Mouse (Mus musculus): ENCODE measurements at regions not wholly inside any gene's neighbourhood (a gene's known extent, or its start where the extent isn't known, plus 50 kb on each side); places are given as distances from the start of the nearest gene placed in this dataset.

GRCm38 (mm10) chr11:7852612-7853011, 638.9 kb upstream of the Igfbp3 start:
- Histone ChIP-seq H3K4me2 (replicated peaks; ENCODE audit: low read depth, low read length) (no peak overlapping the region), H3K9me3 (ENCODE audit: control insufficient read depth, low read length) (no peaks in the 10 kb centered on the region), H3K27ac (ENCODE audit: low read depth, low read length) (no peak overlapping the region), H3K4me3 (ENCODE audit: low read depth, low read length) (no peak overlapping the region), H3K4me1 (replicated peaks; ENCODE audit: control insufficient read depth, insufficient read depth, low read length) (no peaks in the 10 kb centered on the region), H3K36me3 (ENCODE audit: control insufficient read depth, insufficient read depth, low read length) (no peaks in the 10 kb centered on the region), H3K27me3 (ENCODE audit: control insufficient read depth, insufficient read depth, low read length) (no peaks in the 10 kb centered on the region), H3K9ac (ENCODE audit: low read depth, low read length) (no peak overlapping the region)
- no peak for ATAC-seq (ENCODE audit: low FRiP score)
- 59% methylated on average over 2 of the region's 2 CpGs for WGBS
- DNase-seq (ENCODE audit: low spot score): no peak

- Histone ChIP-seq H3K27ac (ENCODE audit: low read depth, low read length) (no peak overlapping the region), H3K9me3 (ENCODE audit: control insufficient read depth, low read length) (no peaks in the 10 kb centered on the region), H3K36me3 (ENCODE audit: control insufficient read depth, insufficient read depth, low read length) (no peaks in the 10 kb centered on the region), H3K4me3 (ENCODE audit: low read depth, low read length) (no peak overlapping the region), H3K9ac (ENCODE audit: low read depth, low read length) (no peak overlapping the region), H3K4me2 (replicated peaks; ENCODE audit: low read depth, low read length) (no peak overlapping the region), H3K27me3 (ENCODE audit: control insufficient read depth, insufficient read depth, low read length) (no peaks in the 10 kb centered on the region), H3K4me1 (replicated peaks; ENCODE audit: control insufficient read depth, insufficient read depth, low read length) (no peaks in the 10 kb centered on the region)
- DNase-seq (ENCODE audit: low spot score): no peak
- no peak for ATAC-seq (ENCODE audit: low FRiP score)
- 63% methylated on average over 8 of the region's 8 CpGs for WGBS
Measured at GRCm38 (mm10) chr11:7838311-7839237, 624.9 kb upstream of the Igfbp3 start.

- Histone ChIP-seq H3K4me2 (replicated peaks; ENCODE audit: low read depth, low read length) (no peak overlapping the region), H3K9me3 (ENCODE audit: control insufficient read depth, low read length) (no peaks in the 10 kb centered on the region), H3K27me3 (ENCODE audit: control insufficient read depth, insufficient read depth, low read length) (no peaks in the 10 kb centered on the region), H3K9ac (ENCODE audit: low read depth, low read length) (no peak overlapping the region), H3K4me1 (replicated peaks; ENCODE audit: control insufficient read depth, insufficient read depth, low read length) (no peaks in the 10 kb centered on the region), H3K36me3 (ENCODE audit: control insufficient read depth, insufficient read depth, low read length) (no peaks in the 10 kb centered on the region), H3K4me3 (ENCODE audit: low read depth, low read length) (no peak overlapping the region), H3K27ac (ENCODE audit: low read depth, low read length) (no peak overlapping the region)
- DNase-seq (ENCODE audit: low spot score) (no peak), ATAC-seq (ENCODE audit: low FRiP score) (no peak)
- WGBS: 73% methylated on average over 5 of the region's 5 CpGs
Measured at GRCm38 (mm10) chr11:7837486-7837885, 623.8 kb upstream of the Igfbp3 start.

GRCm38 (mm10) chr11:7834151-7834550, 620.4 kb upstream of the Igfbp3 start:
- H3K9me3 ChIP-seq (ENCODE audit: control insufficient read depth, low read length): no peaks in the 10 kb centered on the region
- H3K27ac ChIP-seq (ENCODE audit: low read depth, low read length): no peak overlapping the region
- 53% methylated on average over 2 of the region's 2 CpGs for WGBS
- no peaks in the 10 kb centered on the region for H3K27me3 ChIP-seq (ENCODE audit: control insufficient read depth, insufficient read depth, low read length)
- no peak for DNase-seq (ENCODE audit: low spot score)
- ATAC-seq (ENCODE audit: low FRiP score): no peak
- no peak overlapping the region for H3K4me2 ChIP-seq (replicated peaks; ENCODE audit: low read depth, low read length)
- H3K4me1 ChIP-seq (replicated peaks; ENCODE audit: control insufficient read depth, insufficient read depth, low read length): no peaks in the 10 kb centered on the region
- no peaks in the 10 kb centered on the region for H3K36me3 ChIP-seq (ENCODE audit: control insufficient read depth, insufficient read depth, low read length)
- no peak overlapping the region for H3K4me3 ChIP-seq (ENCODE audit: low read depth, low read length)
- no peak overlapping the region for H3K9ac ChIP-seq (ENCODE audit: low read depth, low read length)

- no peak overlapping the region for H3K4me2 ChIP-seq (replicated peaks; ENCODE audit: low read depth, low read length)
- DNase-seq (ENCODE audit: low spot score) (no peak), ATAC-seq (ENCODE audit: low FRiP score) (no peak)
- H3K27ac ChIP-seq (ENCODE audit: low read depth, low read length): no peak overlapping the region
- H3K9me3 ChIP-seq (ENCODE audit: control insufficient read depth, low read length): no peaks in the 10 kb centered on the region
- WGBS: 70% methylated on average over 8 of the region's 8 CpGs
- no peaks in the 10 kb centered on the region for H3K4me1 ChIP-seq (replicated peaks; ENCODE audit: control insufficient read depth, insufficient read depth, low read length)
- H3K36me3 ChIP-seq (ENCODE audit: control insufficient read depth, insufficient read depth, low read length): no peaks in the 10 kb centered on the region
- H3K4me3 ChIP-seq (ENCODE audit: low read depth, low read length): no peak overlapping the region
- H3K9ac ChIP-seq (ENCODE audit: low read depth, low read length): no peak overlapping the region
- no peaks in the 10 kb centered on the region for H3K27me3 ChIP-seq (ENCODE audit: control insufficient read depth, insufficient read depth, low read length)
Measured at GRCm38 (mm10) chr11:7832376-7832775, 618.7 kb upstream of the Igfbp3 start.

- Histone ChIP-seq H3K27me3 (ENCODE audit: control insufficient read depth, insufficient read depth, low read length) (no peaks in the 10 kb centered on the region), H3K4me2 (replicated peaks; ENCODE audit: low read depth, low read length) (no peak overlapping the region), H3K36me3 (ENCODE audit: control insufficient read depth, insufficient read depth, low read length) (no peaks in the 10 kb centered on the region), H3K4me1 (replicated peaks; ENCODE audit: control insufficient read depth, insufficient read depth, low read length) (no peaks in the 10 kb centered on the region), H3K4me3 (ENCODE audit: low read depth, low read length) (no peak overlapping the region), H3K9me3 (ENCODE audit: control insufficient read depth, low read length) (no peaks in the 10 kb centered on the region), H3K27ac (ENCODE audit: low read depth, low read length) (no peak overlapping the region), H3K9ac (ENCODE audit: low read depth, low read length) (no peak overlapping the region)
- no peak for DNase-seq (ENCODE audit: low spot score)
- 44% methylated on average over 1 of the region's 1 CpGs for WGBS
- ATAC-seq (ENCODE audit: low FRiP score): no peak
Measured at GRCm38 (mm10) chr11:7829770-7830169, 616.0 kb upstream of the Igfbp3 start.

- H3K9me3 ChIP-seq (ENCODE audit: control insufficient read depth, low read length): no peaks in the 10 kb centered on the region
- no peak overlapping the region for H3K9ac ChIP-seq (ENCODE audit: low read depth, low read length)
- no peak overlapping the region for H3K4me3 ChIP-seq (ENCODE audit: low read depth, low read length)
- no peak overlapping the region for H3K4me2 ChIP-seq (replicated peaks; ENCODE audit: low read depth, low read length)
- no peak overlapping the region for H3K27ac ChIP-seq (ENCODE audit: low read depth, low read length)
- H3K36me3 ChIP-seq (ENCODE audit: control insufficient read depth, insufficient read depth, low read length): no peaks in the 10 kb centered on the region
- 93% methylated on average over 4 of the region's 4 CpGs for WGBS
- DNase-seq (ENCODE audit: low spot score) (no peak), ATAC-seq (ENCODE audit: low FRiP score) (no peak)
- H3K4me1 ChIP-seq (replicated peaks; ENCODE audit: control insufficient read depth, insufficient read depth, low read length): no peaks in the 10 kb centered on the region
- H3K27me3 ChIP-seq (ENCODE audit: control insufficient read depth, insufficient read depth, low read length): no peaks in the 10 kb centered on the region
Measured at GRCm38 (mm10) chr11:7828001-7828400, 614.3 kb upstream of the Igfbp3 start.

GRCm38 (mm10) chr11:7827402-7827801, 613.7 kb upstream of the Igfbp3 start:
- 97% methylated on average over 1 of the region's 1 CpGs for WGBS
- no peak for ATAC-seq (ENCODE audit: low FRiP score)

GRCm38 (mm10) chr11:7815750-7816149, 602.0 kb upstream of the Igfbp3 start:
- ATAC-seq (ENCODE audit: low FRiP score): no peak
- DNase-seq (ENCODE audit: low spot score): no peak
- Histone ChIP-seq H3K36me3 (ENCODE audit: control insufficient read depth, insufficient read depth, low read length) (no peaks in the 10 kb centered on the region), H3K27me3 (ENCODE audit: control insufficient read depth, insufficient read depth, low read length) (no peaks in the 10 kb centered on the region), H3K9me3 (ENCODE audit: control insufficient read depth, low read length) (no peaks in the 10 kb centered on the region), H3K9ac (ENCODE audit: low read depth, low read length) (no peak overlapping the region), H3K4me2 (replicated peaks; ENCODE audit: low read depth, low read length) (no peak overlapping the region), H3K27ac (ENCODE audit: low read depth, low read length) (no peak overlapping the region), H3K4me3 (ENCODE audit: low read depth, low read length) (no peak overlapping the region), H3K4me1 (replicated peaks; ENCODE audit: control insufficient read depth, insufficient read depth, low read length) (no peaks in the 10 kb centered on the region)
- WGBS: 90% methylated on average over 5 of the region's 5 CpGs

More at GRCm38 (mm10) chr11:7827402-7827801, 613.7 kb upstream of the Igfbp3 start:
- Histone ChIP-seq H3K9me3 (ENCODE audit: control insufficient read depth, low read length) (no peaks in the 10 kb centered on the region), H3K4me3 (ENCODE audit: low read depth, low read length) (no peak overlapping the region), H3K27me3 (ENCODE audit: control insufficient read depth, insufficient read depth, low read length) (no peaks in the 10 kb centered on the region), H3K9ac (ENCODE audit: low read depth, low read length) (no peak overlapping the region), H3K4me1 (replicated peaks; ENCODE audit: control insufficient read depth, insufficient read depth, low read length) (no peaks in the 10 kb centered on the region), H3K4me2 (replicated peaks; ENCODE audit: low read depth, low read length) (no peak overlapping the region), H3K27ac (ENCODE audit: low read depth, low read length) (no peak overlapping the region), H3K36me3 (ENCODE audit: control insufficient read depth, insufficient read depth, low read length) (no peaks in the 10 kb centered on the region)
- DNase-seq (ENCODE audit: low spot score): no peak

Measured in hindbrain, embryonic 11.5 days (tissue).